17 mouse cellular contexts compared by ENCODE assay signal in the genomic region with DNA sequence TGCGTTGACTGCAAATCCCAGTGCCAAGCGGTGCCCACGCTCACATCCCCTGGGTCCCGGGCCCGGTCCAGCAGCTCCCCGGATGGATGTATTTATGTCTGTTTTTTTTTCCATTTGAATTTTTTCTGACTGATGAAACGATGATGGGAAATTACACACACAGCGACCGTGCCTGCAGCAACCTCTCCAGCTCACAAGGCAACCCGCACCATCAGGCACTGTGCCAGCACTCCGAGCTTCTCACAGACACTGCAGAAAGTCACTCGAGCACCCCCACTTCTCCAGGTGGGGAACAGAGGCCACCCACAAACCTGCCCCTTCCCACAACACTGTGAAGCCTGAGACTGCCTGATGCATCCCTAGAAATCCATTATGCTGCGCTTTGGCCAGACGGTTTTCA. TPM values are rescaled to one million over a fixed set of nuclear protein-coding genes. Genes with fewer than 3 reads are reported as not detected.
DNase-seq lines count a peak whose midpoint lies in the region; ATAC-seq lines count a peak whose summit lies in the region.
"Had no signal": no experiment of that assay in that cellular context is flagged by ENCODE, and none has a peak within 500 bp of the region (broad histone marks: within the 10 kb centered on the region; RNA-seq: fewer than 3 reads in every experiment).

No protein-coding gene starts in this region.

- peak overlapping the region; percentile 35; the same call in 1 of the 2 replicates for H3K27ac ChIP-seq in midbrain, embryonic 13.5 days
- no peak overlapping the region for H3K27ac ChIP-seq in midbrain, embryonic 10.5 days (replicated peaks)
- no peak overlapping the region for H3K27ac ChIP-seq in liver, embryonic 11.5 days (ENCODE audit: low read depth, low read length)
- H3K27ac ChIP-seq: embryonic facial prominence, embryonic 10.5 days; intestine, embryonic 15.5 days; macrophage had no signal

- no peak for ATAC-seq in midbrain, embryonic 13.5 days
- no peak for ATAC-seq in liver, embryonic 11.5 days (replicated peaks; ENCODE audit: low FRiP score)
- ATAC-seq: intestine, embryonic 15.5 days had no signal

- H3K9ac ChIP-seq in midbrain, embryonic 13.5 days (replicated peaks), result no peak overlapping the region
- H3K9ac ChIP-seq in liver, embryonic 11.5 days (ENCODE audit: low read depth, low read length), result no peak overlapping the region
- H3K9ac ChIP-seq: heart, embryonic 12.5 days; intestine, embryonic 15.5 days had no signal

- H3K4me3 ChIP-seq in midbrain, embryonic 13.5 days (replicated peaks), result no peak overlapping the region
- H3K4me3 ChIP-seq in midbrain, embryonic 10.5 days, result no peak overlapping the region
- no peak overlapping the region for H3K4me3 ChIP-seq in liver, embryonic 11.5 days (ENCODE audit: low read depth, low read length)
- H3K4me3 ChIP-seq: embryonic facial prominence, embryonic 10.5 days; erythroblast, embryonic 14.5 days; heart, embryonic 12.5 days; intestine, embryonic 15.5 days had no signal

- peaks cover 45% of the 10 kb centered on the region for H3K4me1 ChIP-seq in midbrain, embryonic 13.5 days (replicated peaks)
- peaks cover 51% of the 10 kb centered on the region for H3K4me1 ChIP-seq in midbrain, embryonic 10.5 days
- no peaks in the 10 kb centered on the region; the same call in none of the 2 replicates for H3K4me1 ChIP-seq in liver, embryonic 11.5 days (replicated peaks; ENCODE audit: control insufficient read depth, insufficient read depth, low read length)

- 76% methylated on average over 14 of the region's 14 CpGs for WGBS in midbrain, embryonic 13.5 days
- WGBS in midbrain, embryonic 10.5 days, result 90% methylated on average over 14 of the region's 14 CpGs
- WGBS in liver, embryonic 11.5 days, result 86% methylated on average over 14 of the region's 14 CpGs

- no peaks in the 10 kb centered on the region for H3K9me3 ChIP-seq in midbrain, embryonic 13.5 days
- H3K9me3 ChIP-seq in midbrain, embryonic 10.5 days (replicated peaks), result no peaks in the 10 kb centered on the region
- H3K9me3 ChIP-seq in liver, embryonic 11.5 days (ENCODE audit: control insufficient read depth, low read length), result no peaks in the 10 kb centered on the region
- H3K9me3 ChIP-seq: embryonic facial prominence, embryonic 10.5 days; heart, embryonic 12.5 days; intestine, embryonic 15.5 days had no signal

- no peaks in the 10 kb centered on the region for H3K36me3 ChIP-seq in midbrain, embryonic 13.5 days
- no peaks in the 10 kb centered on the region for H3K36me3 ChIP-seq in midbrain, embryonic 10.5 days
- no peaks in the 10 kb centered on the region for H3K36me3 ChIP-seq in liver, embryonic 11.5 days (ENCODE audit: control insufficient read depth, insufficient read depth, low read length)
- H3K36me3 ChIP-seq: embryonic facial prominence, embryonic 10.5 days; heart, embryonic 12.5 days; intestine, embryonic 15.5 days had no signal

- no peak for DNase-seq in midbrain, embryonic 10.5 days (ENCODE audit: low spot score)
- DNase-seq in NIH3T3 (ENCODE audit: low read depth), result peak; percentile 18
- peak; percentile 49 for DNase-seq in cerebellum, adult 11 months
- DNase-seq in cerebellum, postnatal 25 days, result peak; percentile 77 to 84
- no peak for DNase-seq in frontal cortex, adult 2 months (ENCODE audit: extremely low spot score in 1 of 2, low spot score in 1 of 2)
- no peak for DNase-seq in liver, embryonic 11.5 days (ENCODE audit: low spot score)
- DNase-seq: adrenal gland, postnatal 14 days; heart, postnatal 36 days; liver; lung, adult 2 months; thymus, adult 2 months had no signal

- peaks cover 28% of the 10 kb centered on the region for H3K27me3 ChIP-seq in midbrain, embryonic 13.5 days
- H3K27me3 ChIP-seq in midbrain, embryonic 10.5 days (ENCODE audit: low read depth, poor library complexity, severe bottlenecking), result peaks cover 92% of the 10 kb centered on the region
- H3K27me3 ChIP-seq in liver, embryonic 11.5 days (replicated peaks; ENCODE audit: control insufficient read depth, insufficient read depth, low read length), result peaks cover 55% of the 10 kb centered on the region

- H3K4me2 ChIP-seq in midbrain, embryonic 13.5 days (replicated peaks), result no peak overlapping the region
- H3K4me2 ChIP-seq in liver, embryonic 11.5 days, result no peak overlapping the region
- H3K4me2 ChIP-seq: heart, embryonic 12.5 days; intestine, embryonic 15.5 days had no signal

RNA-seq across cellular contexts. Expression of gene Uncx, which starts 51.7 kb away (rescaled TPM):
- polyA plus RNA-seq in midbrain, embryonic 13.5 days (2015; fragmentation: Nextera tagmentation; extraction: Ambion mirVana), result 48.5 and 58.7 TPM in 2 replicates
- polyA plus RNA-seq in midbrain, embryonic 10.5 days (2016; fragmentation: Nextera tagmentation; extraction: Ambion mirVana), result 18.8 and 36.7 TPM in 2 replicates
- polyA plus RNA-seq in frontal cortex, adult 2 months (2012; rRNA removed), result 0.08 and 0.44 TPM in 2 replicates
- not detected in 2 replicates for polyA plus RNA-seq in liver, embryonic 11.5 days (2014; fragmentation: Nextera tagmentation; extraction: Ambion mirVana)
- polyA plus RNA-seq: erythroblast, embryonic 14.5 days; intestine, embryonic 15.5 days; lung, adult 2 months; macrophage had no signal

Comparison
In these comparisons a context has a peak if more than half of its experiments do, and no peak if none do; other contexts are left out.
1. DNase-seq: peak in NIH3T3 (single experiment), cerebellum, adult 11 months (single experiment) and cerebellum, postnatal 25 days (2 of 2); none in midbrain, embryonic 10.5 days (single experiment), frontal cortex, adult 2 months (0 of 2) and liver, embryonic 11.5 days (single experiment).
2. RNA of gene Uncx, which starts 51.7 kb away (polyA plus RNA-seq): 48.5 to 58.7 TPM in midbrain, embryonic 13.5 days and 18.8 to 36.7 TPM in midbrain, embryonic 10.5 days; 0.08 to 0.44 TPM in frontal cortex, adult 2 months and not detected in liver, embryonic 11.5 days; every median in the first group is over 10 times any median in the second.